Mouse (Mus musculus): ENCODE measurements at regions not wholly inside any gene's neighbourhood (a gene's known extent, or its start where the extent isn't known, plus 50 kb on each side); places are given as distances from the start of the nearest gene placed in this dataset.
"Not testable (repeated sequence)": the region's sequence is repeated elsewhere in the genome, so short reads cannot be mapped to it uniquely, and the experiment has no call there.

GRCm38 (mm10) chr16:29911164-29911571 is 153.0 kb upstream of the Hes1 start:
- DNase-seq (ENCODE audit: low spot score in 2 of 2): no peak

- DNase-seq (ENCODE audit: low spot score in 2 of 2): no peak
Observed at GRCm38 (mm10) chr16:29913357-29914010, 150.7 kb upstream of the Hes1 start.

GRCm38 (mm10) chr16:29915346-29915745 is 148.8 kb upstream of the Hes1 start:
- peak; percentile 78 to 88 for DNase-seq (ENCODE audit: low spot score in 2 of 2)

GRCm38 (mm10) chr16:29917989-29918388 is 146.2 kb upstream of the Hes1 start:
- no peak for DNase-seq (ENCODE audit: low spot score in 2 of 2)

GRCm38 (mm10) chr16:29918396-29918795 is 145.8 kb upstream of the Hes1 start:
- no peak for DNase-seq (ENCODE audit: low spot score in 2 of 2)

- DNase-seq (ENCODE audit: low spot score in 2 of 2): no peak
Observed at GRCm38 (mm10) chr16:29920940-29921339, 143.2 kb upstream of the Hes1 start.

GRCm38 (mm10) chr16:29921385-29921784 is 142.8 kb upstream of the Hes1 start:
- DNase-seq (ENCODE audit: low spot score in 2 of 2): no peak

- DNase-seq (ENCODE audit: low spot score in 2 of 2): not testable (repeated sequence)
Observed at GRCm38 (mm10) chr16:29927276-29927675, 136.9 kb upstream of the Hes1 start.

GRCm38 (mm10) chr16:29928291-29928690 is 135.9 kb upstream of the Hes1 start:
- peak in 1 of 2 experiments; percentile 34 for DNase-seq (ENCODE audit: low spot score in 2 of 2)

- no peak for DNase-seq (ENCODE audit: low spot score in 2 of 2)
Observed at GRCm38 (mm10) chr16:29931746-29932351, 132.3 kb upstream of the Hes1 start.

GRCm38 (mm10) chr16:29934649-29935048 is 129.5 kb upstream of the Hes1 start:
- DNase-seq (ENCODE audit: low spot score in 2 of 2): no peak

GRCm38 (mm10) chr16:29938700-29939099 is 125.5 kb upstream of the Hes1 start:
- DNase-seq (ENCODE audit: low spot score in 2 of 2): no peak

GRCm38 (mm10) chr16:29939331-29939850 is 124.8 kb upstream of the Hes1 start:
- DNase-seq (ENCODE audit: low spot score in 2 of 2): no peak

GRCm38 (mm10) chr16:29939869-29940707 is 124.1 kb upstream of the Hes1 start:
- peak; percentile 49 to 63 for DNase-seq (ENCODE audit: low spot score in 2 of 2)

GRCm38 (mm10) chr16:29942111-29942510 is 122.1 kb upstream of the Hes1 start:
- no peak for DNase-seq (ENCODE audit: low spot score in 2 of 2)

GRCm38 (mm10) chr16:29943963-29944860 is 120.0 kb upstream of the Hes1 start:
- DNase-seq (ENCODE audit: low spot score in 2 of 2): peak; percentile 96 to 97

GRCm38 (mm10) chr16:29944966-29945365 is 119.2 kb upstream of the Hes1 start:
- DNase-seq (ENCODE audit: low spot score in 2 of 2): no peak

- DNase-seq (ENCODE audit: low spot score in 2 of 2): peak; percentile 69 to 71
Observed at GRCm38 (mm10) chr16:29945376-29945890, 118.8 kb upstream of the Hes1 start.

GRCm38 (mm10) chr16:29945891-29946598 is 118.1 kb upstream of the Hes1 start:
- DNase-seq (ENCODE audit: low spot score in 2 of 2): peak; percentile 93 to 94

- peak; percentile 52 to 64 for DNase-seq (ENCODE audit: low spot score in 2 of 2)
Observed at GRCm38 (mm10) chr16:29946966-29947365, 117.2 kb upstream of the Hes1 start.

Data from heart, adult 9 months (tissue).